8 mouse cellular contexts compared by ENCODE assay signal in genomic region chr4:128776568-128777289, GRCm38 (mm10). TPM values are rescaled to one million over a fixed set of nuclear protein-coding genes. Genes with fewer than 3 reads are reported as not detected.
DNase-seq lines count a peak whose midpoint lies in the region.

No protein-coding gene starts in this region.

- peak; percentile 59 for DNase-seq in WW6 (ENCODE audit: low read depth, low spot score)
- DNase-seq in cerebellum, postnatal 4 days (ENCODE audit: low spot score in 2 of 2): peak; percentile 65 to 88
- DNase-seq in gastrocnemius, postnatal 10 days: peak; percentile 88
- DNase-seq in induced T-regulatory cell, adult 2 months (ENCODE audit: low read depth): peak; percentile 77
- peak; percentile 77 to 80 for DNase-seq in left cerebral cortex, postnatal 14 days (ENCODE audit: low spot score in 2 of 2)
- peak; percentile 78 for DNase-seq in mesoderm, embryonic 11.5 days (ENCODE audit: low read depth, low spot score)
- DNase-seq in right cerebral cortex, postnatal 4 days: peak; percentile 91
- DNase-seq in yolk sac, embryonic 10.5 days (ENCODE audit: low spot score): peak; percentile 32

- intact Hi-C loops in left cerebral cortex, postnatal 14 days (cut with DNase I): loop anchor here (2.0 to 10.0 kb wide), 3 partner anchors 66 to 162 kb away; partner anchors contain the start of genes Tlr12 and Zscan20

RNA-seq across cellular contexts. Expression of gene A3galt2, which starts 21.6 kb away (rescaled TPM):
- under 1 TPM in 1 of 2 experiments, not detected in 1; 0.12 TPM for total RNA-seq in gastrocnemius, postnatal 10 days (2021)
- total RNA-seq in left cerebral cortex, postnatal 14 days (2021): under 1 TPM; 0.42 to 0.75 TPM

RNA-seq across cellular contexts. Expression of gene Zfp362, which starts 29.1 kb away (rescaled TPM):
- 10 to 100 TPM; 18.0 to 18.8 TPM for total RNA-seq in gastrocnemius, postnatal 10 days (2021)
- 10 to 100 TPM; 37.9 to 39.1 TPM for total RNA-seq in left cerebral cortex, postnatal 14 days (2021)

Comparison
In these comparisons a context has a peak if more than half of its experiments do, and no peak if none do; other contexts are left out.
1. Peak in every context shown above with its lines: DNase-seq.
2. DNase-seq: peak in every context shown above with its lines; median percentile 91 in right cerebral cortex, postnatal 4 days; 88 in gastrocnemius, postnatal 10 days; 78 in left cerebral cortex, postnatal 14 days; 78 in mesoderm, embryonic 11.5 days; 77 in induced T-regulatory cell, adult 2 months; 76 in cerebellum, postnatal 4 days; 59 in WW6; 32 in yolk sac, embryonic 10.5 days.